Mouse (Mus musculus): ENCODE data around the gene Sept9. TPM values are rescaled to one million over a fixed set of nuclear protein-coding genes. Genes with fewer than 3 reads are reported as not detected.

Gene Sept9
- total RNA-seq, 2 experiments from 2014 or later, result 32.2 to 35.2 TPM

- intact Hi-C loops (cut with DNase I), result loop anchor here (10.0 kb wide), 1 partner anchor 289 kb away; no protein-coding TSS in a partner anchor
- no peak for DNase-seq (ENCODE audit: low spot score)
These were observed 25.2 kb upstream of the Sept9 start for GRCm38 (mm10) chr11:117174098-117174892.

DNA sequence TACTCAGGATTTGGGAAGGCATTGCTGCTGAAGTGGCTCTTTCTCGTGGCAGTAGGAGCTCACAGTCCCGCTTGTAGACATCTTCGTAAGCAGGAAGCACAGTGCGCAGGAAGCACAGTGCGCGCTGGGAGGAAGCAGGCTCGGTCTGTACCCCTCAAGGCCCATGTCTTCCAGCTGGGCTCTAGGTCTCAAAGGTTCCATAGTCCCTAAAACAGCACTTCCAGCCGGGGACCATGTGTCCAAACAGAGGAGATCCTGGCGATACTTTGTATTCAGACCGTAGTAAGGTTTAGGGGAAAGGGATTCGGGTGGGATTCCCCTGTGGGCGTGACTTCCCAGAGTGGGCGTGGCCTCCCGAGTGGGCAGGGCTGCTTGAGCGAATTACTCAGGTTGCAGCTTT is 24.5 kb upstream of the Sept9 start:
- no peak for DNase-seq (ENCODE audit: low spot score)
- intact Hi-C loops (cut with DNase I), result loop anchor here (5.0 to 10.0 kb wide), 3 partner anchors 33 to 290 kb away; partner anchors contain the start of gene Mgat5b

- DNase-seq (ENCODE audit: low spot score), result no peak
- intact Hi-C loops (cut with DNase I), result loop anchor here (5.0 to 10.0 kb wide), 3 partner anchors 33 to 291 kb away; partner anchors contain the start of gene Mgat5b
These were observed 24.0 kb upstream of the Sept9 start for GRCm38 (mm10) chr11:117175472-117175871.

GRCm38 (mm10) chr11:117176304-117176703 is 23.2 kb upstream of the Sept9 start:
- DNase-seq (ENCODE audit: low spot score), result no peak
- intact Hi-C loops (cut with DNase I), result loop anchor here (2.0 to 10.0 kb wide), 4 partner anchors 34 to 292 kb away; partner anchors contain the start of gene Mgat5b

GRCm38 (mm10) chr11:117176900-117177299 is 22.6 kb upstream of the Sept9 start:
- no peak for DNase-seq (ENCODE audit: low spot score)
- intact Hi-C loops (cut with DNase I), result loop anchor here (1.0 to 10.0 kb wide), 5 partner anchors 35 to 292 kb away; partner anchors contain the start of gene Mgat5b

DNA sequence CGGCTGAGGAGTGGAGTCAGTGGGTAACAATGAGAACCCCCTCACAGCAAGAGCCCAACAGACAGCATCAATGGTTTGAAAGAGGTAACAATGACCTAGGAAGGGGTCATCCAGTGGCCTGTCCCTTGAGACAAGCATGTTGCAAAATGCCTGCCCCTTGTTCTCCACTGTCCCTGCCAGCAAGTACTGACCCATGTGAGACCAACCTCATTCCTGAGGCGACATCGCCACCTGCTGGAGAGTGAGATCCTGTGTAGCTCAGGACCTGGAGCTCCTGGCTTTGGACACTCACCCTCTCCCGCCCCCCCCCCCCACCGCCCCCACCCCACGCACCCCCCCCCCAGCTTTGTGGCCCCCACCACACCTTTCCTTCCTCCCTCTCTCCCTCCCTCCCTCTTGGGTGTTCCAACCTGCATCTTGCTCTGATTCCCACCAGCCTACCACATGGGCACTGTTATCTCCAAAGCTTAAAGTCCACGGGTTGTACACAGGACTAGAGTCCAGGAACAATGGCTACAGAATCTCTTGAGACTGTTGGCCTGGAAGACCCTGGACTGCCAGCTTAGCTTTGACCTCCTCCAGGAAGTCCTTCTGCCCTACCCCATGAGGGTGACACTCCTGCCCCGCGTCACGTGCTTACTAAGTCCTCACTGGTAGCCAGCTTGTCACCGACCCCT is 22.0 kb upstream of the Sept9 start:
- intact Hi-C loops (cut with DNase I), result loop anchor here (1.0 to 10.0 kb wide), 5 partner anchors 35 to 293 kb away; partner anchors contain the start of gene Mgat5b
- DNase-seq (ENCODE audit: low spot score), result peak; percentile 78

DNA sequence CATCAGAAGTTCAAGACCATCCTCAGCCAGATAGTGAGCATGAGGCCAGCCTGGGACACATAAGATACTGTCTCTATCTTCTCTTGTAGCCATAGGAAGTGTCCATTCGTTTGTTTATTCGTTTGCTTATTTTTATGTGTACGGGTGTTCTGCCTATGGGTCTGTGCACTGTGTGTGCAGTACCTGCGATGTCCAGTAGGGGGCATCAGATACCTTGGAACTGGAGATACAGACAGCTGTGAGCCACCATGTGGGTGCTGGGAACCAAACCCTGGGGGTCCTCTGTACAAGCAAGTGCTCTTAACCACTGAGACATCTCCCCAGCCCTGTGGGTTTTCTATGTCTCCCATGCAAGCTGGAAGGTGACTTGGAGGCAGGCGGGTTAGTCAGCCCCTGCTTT is 19.6 kb upstream of the Sept9 start:
- no peak for DNase-seq (ENCODE audit: low spot score)
- intact Hi-C loops (cut with DNase I), result loop anchor here (2.0 to 10.0 kb wide), 4 partner anchors 38 to 295 kb away; partner anchors contain the start of gene Mgat5b

GRCm38 (mm10) chr11:117182808-117183207 is 16.7 kb upstream of the Sept9 start:
- no peak for DNase-seq (ENCODE audit: low spot score)

GRCm38 (mm10) chr11:117183299-117183698 is 16.2 kb upstream of the Sept9 start:
- intact Hi-C loops (cut with DNase I), result no loop called here
- no peak for DNase-seq (ENCODE audit: low spot score)

More at GRCm38 (mm10) chr11:117182808-117183207, 16.7 kb upstream of the Sept9 start:
- intact Hi-C loops (cut with DNase I), result no loop called here

GRCm38 (mm10) chr11:117183841-117184240 is 15.6 kb upstream of the Sept9 start:
- DNase-seq (ENCODE audit: low spot score), result no peak
- intact Hi-C loops (cut with DNase I), result no loop called here

DNA sequence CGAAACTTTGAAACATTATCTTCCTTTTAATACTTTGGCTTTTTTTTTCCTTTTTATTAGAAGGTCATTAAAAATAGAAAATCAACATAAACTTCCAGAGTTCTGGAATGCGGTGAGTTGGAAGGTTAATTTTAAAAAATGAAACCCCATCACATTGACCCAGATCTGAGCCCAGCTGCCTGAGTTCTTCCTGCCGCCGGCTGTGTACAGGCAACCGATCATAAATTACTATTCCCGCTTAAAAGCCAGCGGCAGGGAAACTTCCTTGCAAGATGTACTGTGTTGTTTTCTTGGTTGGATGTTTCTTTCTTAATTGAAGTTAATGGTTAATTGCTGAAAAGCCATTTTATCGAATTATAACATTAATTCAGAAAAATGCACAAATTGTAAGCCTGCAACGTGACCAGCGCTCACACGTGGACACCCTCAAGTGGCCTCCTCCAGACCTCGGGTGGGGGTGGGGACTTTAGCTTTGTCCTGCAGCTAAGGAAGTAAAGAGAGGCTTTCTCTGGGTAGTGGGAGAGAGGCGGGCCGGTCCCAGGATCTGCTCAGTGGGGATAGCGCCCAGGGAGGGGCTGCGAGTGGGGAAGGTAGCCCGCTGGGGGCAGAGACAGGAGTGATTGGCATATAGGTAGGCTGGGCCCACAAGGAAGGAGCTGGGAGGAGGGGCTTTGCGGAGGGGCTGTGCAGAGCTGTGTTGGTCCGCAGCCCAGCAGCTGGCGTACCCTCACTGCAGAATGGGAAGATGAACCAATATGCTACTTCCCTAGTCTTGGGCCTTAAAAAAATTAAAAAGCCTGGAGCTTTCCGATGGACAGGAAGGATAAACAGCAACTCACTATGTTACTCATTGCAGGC is 14.2 kb upstream of the Sept9 start:
- no peak for DNase-seq (ENCODE audit: low spot score)
- intact Hi-C loops (cut with DNase I), result no loop called here

- no peak for DNase-seq (ENCODE audit: low spot score)
- intact Hi-C loops (cut with DNase I), result no loop called here
These were observed 7.9 kb upstream of the Sept9 start for GRCm38 (mm10) chr11:117191524-117191923.

DNA sequence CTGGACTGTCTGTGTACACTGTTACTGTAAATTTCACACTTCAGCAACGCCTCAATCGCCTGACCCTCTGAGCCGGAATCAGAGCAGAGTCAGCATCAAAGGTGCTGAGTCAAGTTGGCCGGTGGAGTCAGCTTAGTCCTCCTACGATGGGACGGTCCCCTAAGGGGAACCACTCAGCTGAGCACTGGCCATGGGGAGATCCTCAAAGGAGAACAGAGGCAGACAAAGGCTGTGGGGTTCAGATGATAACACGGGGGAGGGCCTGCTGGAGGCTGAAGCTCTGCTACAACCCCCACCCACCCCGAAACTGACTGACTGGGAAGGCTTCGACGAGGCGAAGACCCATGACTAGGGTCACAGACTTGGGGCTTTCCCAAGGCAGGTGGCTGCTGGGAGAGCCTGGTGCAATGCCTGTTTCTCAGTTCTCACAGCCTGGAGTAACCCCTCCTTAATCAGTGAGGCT is 5.0 kb upstream of the Sept9 start:
- no peak for DNase-seq (ENCODE audit: low spot score)
- intact Hi-C loops (cut with DNase I), result no loop called here

DNA sequence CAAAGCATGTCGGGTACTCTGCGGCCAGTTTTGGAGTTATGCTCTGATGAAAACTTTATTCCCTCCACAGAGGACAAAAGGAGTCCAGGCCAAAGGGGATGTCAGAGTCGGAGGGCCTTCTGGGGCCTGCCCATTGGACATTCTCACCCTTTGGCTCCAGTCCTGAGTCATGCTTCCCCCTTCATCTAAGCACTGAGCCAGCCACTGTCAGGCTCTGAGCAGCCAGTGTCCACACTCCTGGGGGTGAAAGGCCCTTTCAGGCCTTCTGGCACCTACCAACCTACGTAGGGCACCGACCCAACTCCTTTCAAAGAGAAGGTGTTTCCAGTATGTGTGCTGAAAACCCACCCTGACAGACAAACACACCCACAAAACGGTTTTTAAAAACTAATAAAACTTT is 3.8 kb upstream of the Sept9 start:
- intact Hi-C loops (cut with DNase I), result no loop called here
- DNase-seq (ENCODE audit: low spot score), result no peak

- intact Hi-C loops (cut with DNase I), result no loop called here
- DNase-seq (ENCODE audit: low spot score), result no peak
These were observed 2.8 kb upstream of the Sept9 start for GRCm38 (mm10) chr11:117196681-117197080.

DNA sequence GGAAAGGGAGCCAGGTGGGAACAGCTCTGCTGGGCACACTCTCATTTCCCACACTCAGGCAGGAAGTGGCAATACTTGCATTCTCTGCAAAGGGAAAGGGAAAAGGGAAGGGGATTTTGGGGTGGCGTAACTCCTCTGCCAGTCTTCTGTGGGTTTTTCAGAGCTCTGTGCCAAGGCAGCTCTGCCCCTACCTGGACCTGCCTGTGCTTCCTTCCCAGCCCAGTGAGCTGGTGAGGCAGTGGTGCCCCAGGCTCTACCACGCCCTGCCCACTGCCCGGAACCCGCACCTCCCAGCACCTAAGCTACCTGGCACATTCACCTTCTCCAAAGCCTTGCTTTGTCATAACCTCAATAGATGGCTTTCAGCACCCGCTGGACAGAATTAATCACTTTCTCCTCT is 1.3 kb upstream of the Sept9 start:
- intact Hi-C loops (cut with DNase I), result no loop called here
- no peak for DNase-seq (ENCODE audit: low spot score)

- intact Hi-C loops (cut with DNase I), result loop anchor here (10.0 kb wide), 1 partner anchor 253 kb away; no protein-coding TSS in a partner anchor
- DNase-seq (ENCODE audit: low spot score), result no peak
These were observed 2.4 kb downstream of the Sept9 start for GRCm38 (mm10) chr11:117201846-117202245.

DNA sequence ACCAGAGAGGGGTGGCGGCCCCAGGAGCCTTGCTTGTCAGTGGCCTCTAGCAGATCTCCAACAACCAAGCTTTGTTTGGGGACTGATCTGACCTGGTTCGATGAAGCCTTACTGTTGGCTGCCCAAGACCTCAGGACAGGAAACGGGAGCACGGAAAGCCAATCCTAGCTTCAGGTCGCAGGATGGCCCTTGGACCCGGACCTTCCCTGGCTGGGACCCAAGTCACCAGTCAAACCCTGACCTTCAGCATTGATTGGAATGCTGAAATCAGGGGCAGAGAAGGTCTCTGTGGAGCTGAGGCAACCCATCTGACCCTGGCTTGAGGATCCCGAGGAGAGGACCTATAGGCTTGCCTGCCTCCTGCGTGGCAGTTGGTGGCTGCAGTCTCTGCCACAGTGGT is 5.1 kb downstream of the Sept9 start:
- intact Hi-C loops (cut with DNase I), result loop anchor here (10.0 kb wide), 1 partner anchor 250 kb away; no protein-coding TSS in a partner anchor

DNA sequence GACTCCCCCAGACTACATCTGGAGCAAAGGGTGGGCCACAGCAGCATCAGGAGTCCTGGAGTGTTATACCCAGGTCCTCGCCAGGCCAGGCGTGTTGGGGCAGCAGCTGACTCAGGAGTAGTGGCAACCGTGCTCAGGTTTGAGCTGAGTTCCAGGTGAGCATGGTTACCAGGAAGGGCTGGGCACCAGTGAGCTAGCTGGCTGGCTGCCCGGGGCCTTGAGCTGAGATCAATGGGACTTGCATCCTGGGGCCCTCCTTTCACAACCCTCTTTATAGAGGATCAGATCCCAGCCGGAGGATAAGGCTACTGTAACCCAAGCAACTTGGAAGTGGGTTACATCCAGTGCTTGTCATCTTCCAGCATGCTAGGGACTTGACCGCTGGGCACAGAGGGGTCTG is 5.6 kb downstream of the Sept9 start:
- DNase-seq (ENCODE audit: low spot score), result no peak
- intact Hi-C loops (cut with DNase I), result loop anchor here (10.0 kb wide), 1 partner anchor 250 kb away; no protein-coding TSS in a partner anchor

More for the DNA sequence above, 5.1 kb downstream of the Sept9 start:
- DNase-seq (ENCODE audit: low spot score), result no peak

All from heart, postnatal 25 days (tissue).